Mouse (Mus musculus) bone marrow, adult 2 months (tissue): Measurements from ENCODE around the gene Anks1b. TPM values are rescaled to one million over a fixed set of nuclear protein-coding genes. Genes with fewer than 3 reads are reported as not detected.

Source experiments
- H3K27ac ChIP-seq: fragments of 200-500 bp; 2 replicates; pipeline ENCODE4 v1.5.1; 2012; ENCODE audit warnings: low read depth, mild to moderate bottlenecking, control low read depth, inconsistent platforms, low read length; ENCODE audit not compliant: control insufficient read depth, poor library complexity, insufficient read depth
- H3K4me1 ChIP-seq: fragments of 200-500 bp; 2 replicates; pipeline ENCODE4 v1.6.1; 2011; ENCODE audit warnings: low read length; ENCODE audit not compliant: control insufficient read depth, insufficient read depth
- H3K4me3 ChIP-seq: fragments of 200-500 bp; replicated peaks from 2 replicates; pipeline ENCODE3; 2011; ENCODE audit warnings: mild to moderate bottlenecking, low read depth, low read length, control low read depth; ENCODE audit not compliant: control insufficient read depth
- CTCF ChIP-seq: fragments of 200-500 bp; IDR thresholded peaks from 2 replicates; pipeline ENCODE4 v1.5.1; 2011; ENCODE audit warnings: low read length, control low read depth; ENCODE audit not compliant: control insufficient read depth, insufficient read depth
- POLR2A ChIP-seq: fragments of 200-500 bp; IDR thresholded peaks from 2 replicates; pipeline ENCODE4 v1.6.1; 2011; ENCODE audit warnings: low read depth, mild to moderate bottlenecking, control low read depth, low read length, borderline replicate concordance; ENCODE audit not compliant: control insufficient read depth
- WGBS: fragments of 180-500 bp; shearing (Covaris S2); methylation state at CpG from one replicate; pipeline ENCODE4 v1.1.7; 2018; 5-methylcytosine and 5-hydroxymethylcytosine counted together
- polyA plus RNA-seq: library from polyadenylated mRNA; stranded (reverse); fragments of >200 nt; gene quantifications from 2 replicates; pipeline ENCODE4 v1.2.4, GENCODE M21; 2011; ENCODE audit warnings: low replicate concordance; ENCODE audit not compliant: missing spikeins, insufficient read depth, insufficient read length

Gene Anks1b
- polyA plus RNA-seq, 1 experiment, result not detected

GRCm38 (mm10) chr10:89856286-89856685 lies 17.0 kb upstream of the Anks1b start:
- TF ChIP-seq POLR2A (no peak), CTCF (no peak)
- no peaks in the 10 kb centered on the region for H3K4me1 ChIP-seq
- 79% methylated on average over 7 of the region's 7 CpGs for WGBS
- no peak overlapping the region for H3K27ac ChIP-seq
- H3K4me3 ChIP-seq, result no peak overlapping the region

GRCm38 (mm10) chr10:89868211-89868610 lies 5.1 kb upstream of the Anks1b start:
- Histone ChIP-seq H3K4me3 (no peak overlapping the region), H3K27ac (no peak overlapping the region), H3K4me1 (no peaks in the 10 kb centered on the region; the same call in 1 of the 2 replicates)
- no peak for TF ChIP-seq POLR2A
- no peak for TF ChIP-seq CTCF
- WGBS, result 87% methylated on average over 4 of the region's 4 CpGs

GRCm38 (mm10) chr10:89868836-89869235 lies 4.5 kb upstream of the Anks1b start:
- 53% methylated on average over 3 of the region's 3 CpGs for WGBS
- TF ChIP-seq POLR2A (no peak), CTCF (no peak)
- no peak overlapping the region for H3K4me3 ChIP-seq

GRCm38 (mm10) chr10:89872501-89873145 lies 686 bp upstream of the Anks1b start:
- no peak overlapping the region for H3K27ac ChIP-seq
- no peak for TF ChIP-seq POLR2A
- no peak for TF ChIP-seq CTCF
- H3K4me1 ChIP-seq, result no peaks in the 10 kb centered on the region; the same call in 1 of the 2 replicates
- WGBS, result 3% methylated on average over 50 of the region's 56 CpGs
- H3K4me3 ChIP-seq, result no peak overlapping the region

More at GRCm38 (mm10) chr10:89868836-89869235, 4.5 kb upstream of the Anks1b start:
- no peaks in the 10 kb centered on the region; the same call in 1 of the 2 replicates for H3K4me1 ChIP-seq
- no peak overlapping the region for H3K27ac ChIP-seq

- TF ChIP-seq POLR2A (no peak), CTCF (no peak)
- H3K27ac ChIP-seq, result no peak overlapping the region
- H3K4me1 ChIP-seq, result no peaks in the 10 kb centered on the region; the same call in 1 of the 2 replicates
- H3K4me3 ChIP-seq, result no peak overlapping the region
- 40% methylated on average over 8 of the region's 8 CpGs for WGBS
These were observed 727 bp downstream of the Anks1b start for GRCm38 (mm10) chr10:89874036-89874435.

GRCm38 (mm10) chr10:89883561-89883960 lies 10.3 kb downstream of the Anks1b start:
- H3K4me1 ChIP-seq, result no peaks in the 10 kb centered on the region
- TF ChIP-seq CTCF, result no peak
- TF ChIP-seq POLR2A, result no peak
- H3K27ac ChIP-seq, result no peak overlapping the region
- WGBS, result 61% methylated on average over 8 of the region's 8 CpGs
- no peak overlapping the region for H3K4me3 ChIP-seq

- 78% methylated on average over 7 of the region's 7 CpGs for WGBS
- no peaks in the 10 kb centered on the region for H3K4me1 ChIP-seq
- H3K4me3 ChIP-seq, result no peak overlapping the region
- no peak overlapping the region for H3K27ac ChIP-seq
- no peak for TF ChIP-seq CTCF
- TF ChIP-seq POLR2A, result no peak
These were observed 29.5 kb downstream of the Anks1b start for GRCm38 (mm10) chr10:89902720-89903337.

GRCm38 (mm10) chr10:89911889-89912288 lies 38.6 kb downstream of the Anks1b start:
- WGBS, result 80% methylated on average over 4 of the region's 4 CpGs
- H3K4me1 ChIP-seq, result no peaks in the 10 kb centered on the region
- no peak overlapping the region for H3K4me3 ChIP-seq
- H3K27ac ChIP-seq, result no peak overlapping the region
- TF ChIP-seq CTCF (no peak), POLR2A (no peak)
